Mouse (Mus musculus): ENCODE data around the gene Gm11938. TPM values are rescaled to one million over a fixed set of nuclear protein-coding genes. Genes with fewer than 3 reads are reported as not detected.

Gene Gm11938
- polyA plus RNA-seq, 1 experiment from 2014 or later: not detected

DNA sequence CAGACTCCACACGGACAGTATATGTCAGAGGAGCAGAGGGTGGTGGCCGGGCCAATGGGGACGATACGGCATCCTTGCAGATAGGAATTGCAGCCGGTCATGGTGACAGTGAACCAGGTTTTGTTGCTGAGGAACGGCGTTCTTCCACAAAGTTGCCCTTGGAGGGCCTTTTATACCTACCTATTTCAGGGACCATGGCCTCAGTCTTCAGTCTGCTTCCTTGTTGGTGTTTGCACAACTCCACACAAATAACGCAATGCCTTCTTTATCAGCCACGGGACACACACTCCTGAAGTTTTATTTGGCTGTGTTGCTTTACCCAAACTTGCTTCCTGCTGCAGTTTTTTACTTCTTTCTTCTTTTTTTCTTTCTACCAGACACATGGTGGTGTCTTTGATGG is 43.7 kb downstream of the Gm11938 start, which contains the start of gene Gm11939:
Gene Gm11939 (minus strand): TSS at position 101 of the 400 bp plus-strand sequence.
- Histone ChIP-seq H3K9me3 (replicated peaks) (no peaks in the 10 kb centered on the region), H3K4me1 (no peaks in the 10 kb centered on the region), H3K27me3 (no peaks in the 10 kb centered on the region), H3K4me3 (no peak within 1 kb of the TSS), H3K9ac (no peak within 1 kb of the TSS), H3K27ac (no peak within 1 kb of the TSS), H3K4me2 (replicated peaks) (no peak within 1 kb of the TSS), H3K36me3 (no peaks in the 10 kb centered on the region)
- no peak for ATAC-seq (ENCODE audit: low FRiP score)
- WGBS: 93% methylated on average over 9 of the region's 9 CpGs

DNA sequence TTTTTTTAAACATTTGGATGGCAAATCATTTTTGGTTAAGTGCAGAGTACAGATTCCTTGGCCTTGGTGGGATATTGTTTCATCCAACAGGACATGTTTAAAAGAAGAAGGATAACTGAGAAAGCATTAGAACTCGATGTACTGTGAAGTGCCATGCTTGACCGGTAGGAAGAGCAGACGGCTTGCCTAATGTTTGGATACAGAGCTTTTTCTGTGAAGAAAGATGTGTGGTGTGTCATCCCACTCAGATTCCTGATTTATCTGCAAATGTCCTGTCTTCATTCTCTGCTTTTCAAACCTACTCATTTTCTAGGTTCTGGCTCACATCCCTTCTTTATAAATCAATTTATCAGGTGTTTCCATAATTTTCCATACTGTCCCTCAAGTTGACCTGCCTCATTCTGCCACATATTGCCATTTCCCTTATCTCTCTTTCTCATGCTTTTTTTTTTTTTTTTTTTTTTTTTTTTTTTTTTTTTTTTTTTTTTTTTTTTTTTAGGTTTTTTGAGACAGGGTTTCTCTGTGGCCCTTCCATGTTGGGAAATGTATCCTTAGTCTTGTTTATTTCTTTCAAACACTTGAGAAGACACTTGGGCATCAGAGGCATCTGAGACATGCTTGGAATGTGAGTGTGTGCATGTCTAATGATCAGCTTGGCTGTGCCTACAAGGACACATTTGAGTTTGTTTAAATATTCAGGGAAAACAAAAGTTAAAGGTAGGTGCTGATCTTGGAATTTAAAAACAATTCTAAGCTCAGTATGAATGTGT is 44.9 kb downstream of the Gm11938 start:
- Histone ChIP-seq H3K27ac (no peak overlapping the region), H3K4me1 (no peaks in the 10 kb centered on the region), H3K9ac (no peak overlapping the region), H3K9me3 (replicated peaks) (no peaks in the 10 kb centered on the region), H3K36me3 (no peaks in the 10 kb centered on the region), H3K4me2 (replicated peaks) (no peak overlapping the region), H3K27me3 (no peaks in the 10 kb centered on the region), H3K4me3 (no peak overlapping the region)
- 79% methylated on average over 3 of the region's 3 CpGs for WGBS
- ATAC-seq (ENCODE audit: low FRiP score): no peak

DNA sequence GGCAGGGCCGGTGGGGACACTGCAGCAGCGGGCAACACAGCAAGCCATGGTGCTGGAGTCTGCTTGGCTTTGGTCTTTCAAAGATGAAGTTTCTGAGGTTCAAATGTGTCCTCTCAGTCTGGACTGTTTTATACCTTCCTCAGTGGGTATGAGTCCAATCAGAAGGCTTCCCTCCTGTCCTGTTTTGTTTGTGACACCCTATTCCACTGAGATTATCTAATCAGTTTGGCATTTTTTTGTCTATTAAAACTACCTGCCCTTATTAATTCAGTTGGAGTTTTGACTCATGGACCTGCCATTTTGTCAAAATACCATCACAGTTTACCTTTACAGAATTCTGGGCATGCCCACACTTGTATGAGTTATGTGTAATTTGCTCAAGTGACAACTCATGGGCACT is 46.4 kb downstream of the Gm11938 start, which contains the start of gene Krtap3-2:
Gene Krtap3-2 (minus strand): TSS at position 101 of the 400 bp plus-strand sequence.
- Histone ChIP-seq H3K27ac (no peak within 1 kb of the TSS), H3K4me2 (replicated peaks) (no peak within 1 kb of the TSS), H3K9ac (no peak within 1 kb of the TSS), H3K27me3 (no peaks in the 10 kb centered on the region), H3K9me3 (replicated peaks) (no peaks in the 10 kb centered on the region), H3K4me1 (no peaks in the 10 kb centered on the region), H3K4me3 (no peak within 1 kb of the TSS), H3K36me3 (no peaks in the 10 kb centered on the region)
- WGBS: 82% methylated on average over 2 of the region's 2 CpGs
- ATAC-seq (ENCODE audit: low FRiP score): no peak

DNA sequence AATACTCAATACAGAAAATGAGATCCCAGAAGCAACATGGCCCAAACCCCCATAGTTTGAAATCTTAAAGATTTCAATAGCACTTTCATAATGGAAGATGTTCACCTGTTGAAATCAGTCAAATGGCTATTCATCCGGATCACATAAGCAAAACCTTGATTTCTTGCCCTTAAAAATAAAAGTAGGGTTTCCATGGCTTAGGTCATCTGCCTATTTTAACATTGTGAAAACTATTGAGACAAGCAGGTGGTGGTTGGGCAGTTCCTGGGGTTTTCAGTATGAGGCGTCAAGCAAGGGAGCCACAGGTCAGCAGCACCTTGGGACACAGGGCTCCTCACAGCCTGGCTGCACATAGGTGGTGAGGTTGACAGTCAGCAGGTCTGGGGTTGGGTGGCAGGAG is 46.9 kb downstream of the Gm11938 start:
- ATAC-seq (ENCODE audit: low FRiP score): no peak
- Histone ChIP-seq H3K27me3 (no peaks in the 10 kb centered on the region), H3K36me3 (no peaks in the 10 kb centered on the region), H3K9me3 (replicated peaks) (no peaks in the 10 kb centered on the region), H3K4me1 (no peaks in the 10 kb centered on the region), H3K9ac (no peak overlapping the region), H3K4me2 (replicated peaks) (no peak overlapping the region), H3K27ac (no peak overlapping the region), H3K4me3 (no peak overlapping the region)
- 84% methylated on average over 2 of the region's 2 CpGs for WGBS

Other genes starting within 250 kb of the Gm11938 start
- gene Krt28, start 228.4 kb downstream of the Gm11938 start, polyA plus RNA-seq (2016; fragmentation: Nextera tagmentation; extraction: Ambion mirVana): 0.21 and 0.27 TPM in 2 replicates
- 32.7 and 39.8 TPM in 2 replicates for gene Krt10, start 213.9 kb downstream of the Gm11938 start, polyA plus RNA-seq (2016; fragmentation: Nextera tagmentation; extraction: Ambion mirVana)
- gene Krt12, start 181.0 kb downstream of the Gm11938 start, polyA plus RNA-seq (2016; fragmentation: Nextera tagmentation; extraction: Ambion mirVana): 0.12 TPM in 1 of 2 replicates, not detected in the other
- gene Krt20, start 165.2 kb downstream of the Gm11938 start, polyA plus RNA-seq (2016; fragmentation: Nextera tagmentation; extraction: Ambion mirVana): 0.35 TPM in 2 replicates
- gene Krt23, start 110.2 kb downstream of the Gm11938 start, polyA plus RNA-seq (2016; fragmentation: Nextera tagmentation; extraction: Ambion mirVana): 0.22 TPM in 1 of 2 replicates, not detected in the other
- not detected in 2 replicates for gene Krt39, start 82.0 kb downstream of the Gm11938 start, polyA plus RNA-seq (2016; fragmentation: Nextera tagmentation; extraction: Ambion mirVana)
- gene Krt40, start 60.1 kb downstream of the Gm11938 start, polyA plus RNA-seq (2016; fragmentation: Nextera tagmentation; extraction: Ambion mirVana): not detected in 2 replicates
- not detected in 2 replicates for gene Krtap3-3, start 52.4 kb downstream of the Gm11938 start, polyA plus RNA-seq (2016; fragmentation: Nextera tagmentation; extraction: Ambion mirVana)
- not detected in 2 replicates for gene Krtap3-2, start 46.5 kb downstream of the Gm11938 start, polyA plus RNA-seq (2016; fragmentation: Nextera tagmentation; extraction: Ambion mirVana)
- gene Gm11939, start 43.8 kb downstream of the Gm11938 start, polyA plus RNA-seq (2016; fragmentation: Nextera tagmentation; extraction: Ambion mirVana): not detected in 2 replicates
- gene Krtap3-1, start 36.7 kb downstream of the Gm11938 start, polyA plus RNA-seq (2016; fragmentation: Nextera tagmentation; extraction: Ambion mirVana): not detected in 2 replicates
- gene Krtap1-5, start 22.3 kb downstream of the Gm11938 start, polyA plus RNA-seq (2016; fragmentation: Nextera tagmentation; extraction: Ambion mirVana): not detected in 2 replicates
- gene Krtap1-4, start 19.7 kb downstream of the Gm11938 start, polyA plus RNA-seq (2016; fragmentation: Nextera tagmentation; extraction: Ambion mirVana): not detected in 2 replicates
- gene Krtap1-3, start 12.0 kb downstream of the Gm11938 start, polyA plus RNA-seq (2016; fragmentation: Nextera tagmentation; extraction: Ambion mirVana): not detected in 2 replicates
- gene Krtap9-3, start 5.2 kb downstream of the Gm11938 start, polyA plus RNA-seq (2016; fragmentation: Nextera tagmentation; extraction: Ambion mirVana): not detected in 2 replicates
- not detected in 2 replicates for gene Gm11937, start 6.9 kb upstream of the Gm11938 start, polyA plus RNA-seq (2016; fragmentation: Nextera tagmentation; extraction: Ambion mirVana)
- gene Krtap2-4, start 11.5 kb upstream of the Gm11938 start, polyA plus RNA-seq (2016; fragmentation: Nextera tagmentation; extraction: Ambion mirVana): not detected in 2 replicates
- gene Gm11562, start 17.1 kb upstream of the Gm11938 start, polyA plus RNA-seq (2016; fragmentation: Nextera tagmentation; extraction: Ambion mirVana): not detected in 2 replicates
- not detected in 2 replicates for gene Krtap4-1, start 24.9 kb upstream of the Gm11938 start, polyA plus RNA-seq (2016; fragmentation: Nextera tagmentation; extraction: Ambion mirVana)
- gene Krtap4-2, start 31.8 kb upstream of the Gm11938 start, polyA plus RNA-seq (2016; fragmentation: Nextera tagmentation; extraction: Ambion mirVana): not detected in 2 replicates
- not detected in 2 replicates for gene Krtap4-7, start 40.8 kb upstream of the Gm11938 start, polyA plus RNA-seq (2016; fragmentation: Nextera tagmentation; extraction: Ambion mirVana)
- gene Gm11555, start 46.9 kb upstream of the Gm11938 start, polyA plus RNA-seq (2016; fragmentation: Nextera tagmentation; extraction: Ambion mirVana): not detected in 2 replicates
- not detected in 2 replicates for gene Gm11563, start 55.7 kb upstream of the Gm11938 start, polyA plus RNA-seq (2016; fragmentation: Nextera tagmentation; extraction: Ambion mirVana)
- gene Krtap4-6, start 62.7 kb upstream of the Gm11938 start, polyA plus RNA-seq (2016; fragmentation: Nextera tagmentation; extraction: Ambion mirVana): not detected in 2 replicates
- gene Gm14190, start 87.4 kb upstream of the Gm11938 start, polyA plus RNA-seq (2016; fragmentation: Nextera tagmentation; extraction: Ambion mirVana): not detected in 2 replicates
- gene Gm14180, start 131.0 kb upstream of the Gm11938 start, polyA plus RNA-seq (2016; fragmentation: Nextera tagmentation; extraction: Ambion mirVana): not detected in 2 replicates
- not detected in 2 replicates for gene Gm11595, start 169.6 kb upstream of the Gm11938 start, polyA plus RNA-seq (2016; fragmentation: Nextera tagmentation; extraction: Ambion mirVana)
- gene Krtap4-8, start 177.4 kb upstream of the Gm11938 start, polyA plus RNA-seq (2016; fragmentation: Nextera tagmentation; extraction: Ambion mirVana): not detected in 2 replicates
- gene Krtap4-9, start 181.9 kb upstream of the Gm11938 start, polyA plus RNA-seq (2016; fragmentation: Nextera tagmentation; extraction: Ambion mirVana): not detected in 2 replicates
- gene Gm11596, start 190.2 kb upstream of the Gm11938 start, polyA plus RNA-seq (2016; fragmentation: Nextera tagmentation; extraction: Ambion mirVana): not detected in 2 replicates
- not detected in 2 replicates for gene Gm11569, start 195.6 kb upstream of the Gm11938 start, polyA plus RNA-seq (2016; fragmentation: Nextera tagmentation; extraction: Ambion mirVana)
- not detected in 2 replicates for gene Gm11554, start 201.1 kb upstream of the Gm11938 start, polyA plus RNA-seq (2016; fragmentation: Nextera tagmentation; extraction: Ambion mirVana)
- not detected in 2 replicates for gene Krtap4-13, start 206.6 kb upstream of the Gm11938 start, polyA plus RNA-seq (2016; fragmentation: Nextera tagmentation; extraction: Ambion mirVana)
- not detected in 2 replicates for gene Gm11564, start 212.4 kb upstream of the Gm11938 start, polyA plus RNA-seq (2016; fragmentation: Nextera tagmentation; extraction: Ambion mirVana)
- not detected in 2 replicates for gene 2300003K06Rik, start 234.8 kb upstream of the Gm11938 start, polyA plus RNA-seq (2016; fragmentation: Nextera tagmentation; extraction: Ambion mirVana)
- not detected in 2 replicates for gene Krtap4-16, start 248.3 kb upstream of the Gm11938 start, polyA plus RNA-seq (2016; fragmentation: Nextera tagmentation; extraction: Ambion mirVana)

Measured in hindbrain, embryonic 12.5 days (tissue).